Mouse (Mus musculus): ENCODE measurements around the gene Nalcn. TPM values are rescaled to one million over a fixed set of nuclear protein-coding genes. Genes with fewer than 3 reads are reported as not detected.

Nalcn gene
- total RNA-seq, 2 experiments from 2014 or later: 0.18 to 0.28 TPM

DNA sequence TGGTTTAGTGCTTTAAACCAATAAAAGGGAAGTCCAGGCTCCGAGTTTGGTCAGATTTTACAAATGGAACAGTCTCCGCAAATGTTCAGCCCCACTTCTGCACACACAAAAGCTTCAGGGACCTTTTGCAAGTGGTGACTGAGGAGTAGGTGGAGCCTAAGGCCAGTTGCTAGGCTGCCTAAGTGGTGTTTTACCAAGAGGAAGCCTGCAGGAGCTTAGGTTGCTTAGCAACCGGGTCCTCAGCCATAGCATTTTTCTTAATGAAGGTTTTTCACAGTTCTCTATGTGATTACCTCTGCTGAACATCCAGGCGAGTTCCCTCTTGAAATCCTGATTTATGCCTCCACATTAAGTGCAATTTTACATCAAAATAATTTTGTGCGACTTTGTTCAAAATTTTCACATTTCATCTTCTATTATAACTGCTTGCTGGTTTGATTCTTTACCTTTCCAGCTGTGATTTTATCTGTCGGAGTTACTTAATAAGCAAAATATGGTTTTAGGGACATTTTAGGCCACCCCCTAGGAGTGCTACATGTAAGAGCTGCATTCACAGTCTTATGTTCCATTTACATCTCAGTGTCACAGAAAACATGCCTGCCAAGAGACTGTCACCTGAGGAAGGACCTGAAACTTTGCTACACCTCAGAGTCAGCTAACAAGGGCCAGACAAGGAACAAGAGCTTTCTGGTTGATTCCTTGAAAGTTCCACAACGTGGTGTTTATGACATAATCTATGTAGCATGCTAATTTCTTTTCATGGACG lies 113.4 kb downstream of the Nalcn start:
- intact Hi-C loops (cut with DNase I): no loop called here
- DNase-seq (ENCODE audit: low spot score): no peak

DNA sequence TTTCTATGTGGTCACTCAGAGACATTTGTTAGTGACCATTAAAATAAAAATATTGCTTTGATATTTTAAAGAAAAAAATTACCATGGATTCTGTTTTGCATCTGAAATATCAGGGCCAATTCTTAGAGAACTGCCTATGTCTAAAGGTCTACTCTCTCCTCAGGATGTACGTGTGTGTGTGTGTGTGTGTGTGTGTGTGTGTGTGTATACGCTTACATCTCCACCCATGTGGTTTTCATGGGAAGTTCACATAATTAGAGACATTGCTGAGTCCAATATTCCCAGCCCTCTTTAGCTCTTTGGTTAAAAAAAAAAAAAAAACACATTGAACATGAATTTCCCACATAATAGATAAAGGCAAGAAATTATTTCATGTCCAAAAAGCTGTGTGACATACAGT lies 114.0 kb downstream of the Nalcn start:
- intact Hi-C loops (cut with DNase I): no loop called here

GRCm38 (mm10) chr14:123495544-123495943 lies 131.4 kb downstream of the Nalcn start:
- intact Hi-C loops (cut with DNase I): no loop called here
- DNase-seq (ENCODE audit: low spot score): no peak

More for the DNA sequence above, 114.0 kb downstream of the Nalcn start:
- no peak for DNase-seq (ENCODE audit: low spot score)

DNA sequence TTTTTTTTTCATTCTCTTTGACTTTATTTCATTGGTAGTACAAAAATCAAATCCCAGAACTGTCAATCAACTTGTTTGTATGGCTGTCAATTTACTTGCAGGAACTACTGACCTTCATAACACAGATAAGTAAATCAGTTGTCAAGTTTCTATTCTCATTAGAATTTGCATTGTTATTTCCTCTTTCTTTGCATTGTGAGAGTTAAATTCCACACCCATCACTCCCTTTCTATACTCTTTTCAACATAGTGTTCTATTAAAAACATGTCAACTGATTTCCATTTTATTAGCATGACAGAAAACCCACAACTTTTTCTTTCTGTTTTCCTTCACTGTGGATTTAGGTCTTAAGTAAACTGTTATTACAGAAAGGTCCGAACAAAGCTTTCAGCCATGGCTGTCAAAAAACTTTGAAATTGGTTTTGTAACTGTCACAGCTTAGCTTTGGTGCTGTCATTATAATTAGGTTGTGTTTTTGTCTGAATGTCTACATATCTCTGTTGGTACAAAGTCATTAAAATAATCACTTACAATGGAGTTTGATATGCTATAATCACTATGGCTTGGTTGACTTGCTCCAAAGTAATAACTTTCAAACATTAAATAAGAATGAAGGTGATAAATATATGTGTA lies 138.3 kb downstream of the Nalcn start:
- intact Hi-C loops (cut with DNase I): no loop called here
- no peak for DNase-seq (ENCODE audit: low spot score)

GRCm38 (mm10) chr14:123462026-123462425 lies 164.9 kb downstream of the Nalcn start:
- DNase-seq (ENCODE audit: low spot score): no peak
- intact Hi-C loops (cut with DNase I): no loop called here

- no peak for DNase-seq (ENCODE audit: low spot score)
- intact Hi-C loops (cut with DNase I): no loop called here
Observed at GRCm38 (mm10) chr14:123446031-123446430, 180.9 kb downstream of the Nalcn start.

DNA sequence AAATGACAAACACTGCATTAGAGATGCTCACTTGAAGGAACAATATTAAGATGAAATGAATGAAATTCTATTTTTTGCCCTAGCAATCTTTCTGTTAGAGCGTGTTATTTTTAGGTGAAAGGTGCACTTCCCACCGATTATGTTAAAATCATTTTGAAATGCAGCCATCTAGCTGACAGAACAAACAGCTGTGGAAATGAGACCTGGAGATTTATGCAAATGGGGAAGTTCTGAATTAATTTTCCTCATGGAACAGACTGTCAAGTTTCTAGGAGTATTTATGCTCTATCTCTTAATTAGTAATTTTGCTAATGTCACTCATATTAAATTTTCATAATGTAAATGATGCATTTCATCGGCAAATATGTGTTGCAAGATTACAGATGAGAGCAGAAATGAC lies 191.4 kb downstream of the Nalcn start:
- no peak for DNase-seq (ENCODE audit: low spot score)
- intact Hi-C loops (cut with DNase I): no loop called here

DNA sequence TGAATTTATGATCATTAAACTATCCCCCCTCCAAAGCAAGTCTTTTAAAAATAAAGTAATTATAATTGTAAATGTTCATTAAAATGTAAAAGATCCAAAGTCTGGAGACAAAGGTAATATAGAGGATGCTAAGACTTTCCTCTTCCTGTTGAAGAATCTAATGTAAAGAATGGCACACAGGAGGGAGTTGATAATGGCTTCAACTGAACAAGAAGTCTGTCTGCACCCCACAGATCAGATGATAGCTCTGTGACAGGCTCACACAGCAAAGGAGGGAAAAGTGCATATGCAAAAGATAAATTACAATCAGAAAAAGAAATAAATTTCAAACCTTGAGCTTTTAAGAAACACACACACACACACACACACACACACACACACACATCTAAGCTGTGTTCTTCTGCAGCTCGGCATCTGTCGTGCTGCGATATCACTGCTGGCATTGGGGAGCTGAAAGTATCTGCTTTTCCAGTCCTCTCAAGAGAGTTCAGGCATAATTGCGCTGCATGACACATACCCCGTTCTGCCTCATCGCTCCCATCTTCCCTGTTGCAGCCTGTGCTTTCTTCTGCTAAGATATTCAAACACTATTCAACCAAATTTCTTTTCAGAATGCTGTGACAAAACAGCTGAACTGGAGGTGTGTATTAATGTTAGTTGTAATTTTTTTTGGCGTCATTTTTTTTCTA lies 250.6 kb downstream of the Nalcn start:
- no peak for DNase-seq (ENCODE audit: low spot score)
- intact Hi-C loops (cut with DNase I): no loop called here

GRCm38 (mm10) chr14:123371522-123371921 lies 255.4 kb downstream of the Nalcn start:
- DNase-seq (ENCODE audit: low spot score): no peak
- intact Hi-C loops (cut with DNase I): no loop called here

GRCm38 (mm10) chr14:123359691-123360090 lies 267.3 kb downstream of the Nalcn start:
- intact Hi-C loops (cut with DNase I): no loop called here

DNA sequence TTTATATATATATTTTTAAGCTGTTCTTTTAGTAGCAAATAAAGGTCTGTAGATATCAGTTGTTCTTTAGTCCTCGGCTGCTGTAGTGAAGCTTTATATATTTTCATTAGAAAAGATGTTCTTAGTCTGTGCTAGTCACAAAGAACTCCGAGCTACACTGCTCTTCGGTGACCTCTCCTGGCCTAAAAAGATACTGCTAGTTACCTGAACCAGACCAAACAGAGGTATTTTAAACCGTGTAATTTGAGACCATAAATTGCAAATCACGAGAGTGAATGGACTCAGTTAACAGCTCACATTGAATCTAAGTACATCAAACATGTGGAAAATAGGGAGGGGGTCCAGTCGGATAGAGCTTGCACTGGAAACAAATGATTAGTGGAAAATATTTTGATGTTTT lies 274.0 kb downstream of the Nalcn start:
- no peak for DNase-seq (ENCODE audit: low spot score)
- intact Hi-C loops (cut with DNase I): no loop called here

More at GRCm38 (mm10) chr14:123359691-123360090, 267.3 kb downstream of the Nalcn start:
- no peak for DNase-seq (ENCODE audit: low spot score)

- intact Hi-C loops (cut with DNase I): no loop called here
- DNase-seq (ENCODE audit: low spot score): no peak
Observed at GRCm38 (mm10) chr14:123331841-123332240, 295.1 kb downstream of the Nalcn start.

DNA sequence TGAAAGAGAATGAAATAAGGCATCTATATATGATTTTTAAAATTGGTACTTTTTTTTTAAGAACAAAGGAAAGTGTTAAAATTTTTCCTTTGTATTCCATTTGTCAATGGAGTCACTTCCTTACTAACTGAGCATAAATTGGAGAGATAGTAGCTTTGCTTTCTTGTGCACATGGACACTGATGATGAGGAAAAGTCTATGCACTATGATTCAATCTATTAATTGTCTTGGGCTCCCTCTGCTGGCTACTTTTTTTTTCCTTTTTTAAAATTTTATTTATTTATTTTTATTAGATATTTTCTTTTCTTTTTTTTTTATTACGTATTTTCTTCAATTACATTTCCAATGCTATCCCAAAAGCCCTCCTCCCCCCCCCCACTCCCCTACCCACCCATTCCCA lies 312.6 kb downstream of the Nalcn start:
- no peak for DNase-seq (ENCODE audit: low spot score)

DNA sequence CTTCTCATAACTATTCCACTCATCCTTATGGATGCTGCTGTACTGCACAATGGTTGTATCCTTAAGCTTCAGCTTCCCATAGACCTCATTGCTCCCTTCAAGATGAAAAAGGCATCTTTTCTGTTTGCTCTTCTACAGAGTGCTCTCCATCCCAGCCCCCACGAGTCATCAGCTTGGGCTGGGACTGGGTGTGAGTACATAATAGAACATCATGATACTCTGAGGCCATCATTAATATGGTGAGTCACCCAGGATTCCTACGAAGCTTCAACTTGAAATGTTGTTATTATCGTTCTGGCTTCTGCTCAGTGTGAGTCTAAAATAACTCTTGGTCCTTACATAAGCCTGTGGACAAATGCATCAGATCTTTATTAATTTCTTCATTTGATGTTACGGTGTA lies 314.6 kb downstream of the Nalcn start:
- no peak for DNase-seq (ENCODE audit: low spot score)
- intact Hi-C loops (cut with DNase I): loop anchor here (5.0 to 10.0 kb wide), 3 partner anchors 360 to 1118 kb away; no protein-coding TSS in a partner anchor

More for the DNA sequence above, 312.6 kb downstream of the Nalcn start:
- intact Hi-C loops (cut with DNase I): loop anchor here (5.0 to 10.0 kb wide), 3 partner anchors 362 to 1120 kb away; no protein-coding TSS in a partner anchor

DNA sequence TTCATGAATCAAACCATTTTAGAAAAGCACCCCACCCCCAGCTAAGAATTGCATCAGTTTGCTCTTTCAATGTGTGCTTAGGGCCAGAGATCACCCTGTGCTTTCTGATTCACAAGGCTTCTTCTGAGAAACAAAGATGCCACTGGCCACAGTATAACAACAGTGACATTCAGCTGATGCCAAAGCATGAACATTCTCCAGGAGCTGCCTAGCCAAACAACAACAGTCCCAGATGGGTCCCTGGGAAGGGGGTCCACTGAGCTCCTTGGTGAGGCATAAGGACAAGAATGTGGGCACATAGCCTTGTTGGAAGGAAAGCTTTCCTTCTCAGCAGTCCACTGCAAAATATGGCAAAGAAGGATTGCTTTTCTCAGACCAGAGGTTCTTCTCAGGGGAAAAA lies 330.9 kb downstream of the Nalcn start:
- DNase-seq (ENCODE audit: low spot score): no peak
- intact Hi-C loops (cut with DNase I): no loop called here

DNA sequence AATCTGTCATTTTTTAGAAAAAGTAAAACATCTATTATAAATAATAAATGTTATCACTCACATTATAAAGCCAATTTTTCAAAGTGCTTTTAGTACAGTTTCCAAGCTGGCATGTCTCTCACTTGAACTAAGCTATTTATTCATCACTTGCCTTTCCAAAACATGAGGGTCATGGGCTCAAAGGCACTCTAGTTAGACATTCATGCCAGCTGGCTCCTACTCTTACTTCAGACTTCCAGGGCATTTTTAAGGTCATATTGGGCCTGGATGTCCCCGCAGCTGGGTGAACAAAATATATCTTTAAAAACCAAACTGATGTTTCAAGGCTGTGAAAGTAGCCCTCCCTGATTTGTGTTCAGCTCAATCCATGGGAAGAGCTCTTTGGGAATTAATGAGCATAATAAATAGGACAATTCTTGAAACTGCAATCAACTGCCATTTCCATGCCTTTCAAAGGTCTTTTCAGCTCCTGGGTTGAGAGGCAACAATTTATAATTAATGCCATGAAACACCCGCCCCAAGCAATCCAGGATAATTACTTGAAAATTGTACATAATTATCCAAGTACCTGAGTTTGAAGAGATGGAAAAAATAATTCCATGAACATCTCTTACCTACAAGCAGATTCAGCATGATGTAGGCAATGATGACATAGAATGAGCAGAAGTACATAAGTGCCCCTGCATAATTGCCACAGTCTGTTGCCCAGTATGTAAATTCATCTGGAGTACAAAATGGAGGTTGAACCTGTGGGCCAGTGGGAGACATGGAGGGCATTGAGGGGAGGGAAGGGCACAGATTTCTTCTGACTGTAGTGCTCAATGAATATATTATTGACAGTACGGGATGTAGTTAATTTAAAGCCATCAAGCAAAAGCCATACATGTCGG lies 335.6 kb downstream of the Nalcn start:
- no peak for DNase-seq (ENCODE audit: low spot score)
- intact Hi-C loops (cut with DNase I): no loop called here

DNA sequence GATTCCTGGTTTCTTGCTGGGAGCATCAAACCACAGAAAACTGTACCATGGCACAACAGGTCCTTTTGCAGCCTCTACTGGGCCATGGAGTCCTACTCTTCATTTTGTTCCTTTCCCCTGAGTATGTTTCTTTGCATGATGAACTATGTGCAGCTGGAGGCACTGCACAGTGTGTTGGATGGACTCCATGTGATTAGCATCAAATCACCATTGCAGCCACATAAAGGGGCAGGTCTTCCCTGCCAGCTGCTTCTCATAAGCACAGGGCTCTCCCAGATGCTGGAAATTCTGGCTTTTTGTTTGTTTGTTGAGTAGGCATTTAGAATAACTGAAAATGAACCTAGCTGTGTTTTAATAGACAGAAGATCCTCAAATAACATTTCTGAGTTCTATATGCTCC lies 344.8 kb downstream of the Nalcn start:
- intact Hi-C loops (cut with DNase I): no loop called here
- DNase-seq (ENCODE audit: low spot score): no peak

DNA sequence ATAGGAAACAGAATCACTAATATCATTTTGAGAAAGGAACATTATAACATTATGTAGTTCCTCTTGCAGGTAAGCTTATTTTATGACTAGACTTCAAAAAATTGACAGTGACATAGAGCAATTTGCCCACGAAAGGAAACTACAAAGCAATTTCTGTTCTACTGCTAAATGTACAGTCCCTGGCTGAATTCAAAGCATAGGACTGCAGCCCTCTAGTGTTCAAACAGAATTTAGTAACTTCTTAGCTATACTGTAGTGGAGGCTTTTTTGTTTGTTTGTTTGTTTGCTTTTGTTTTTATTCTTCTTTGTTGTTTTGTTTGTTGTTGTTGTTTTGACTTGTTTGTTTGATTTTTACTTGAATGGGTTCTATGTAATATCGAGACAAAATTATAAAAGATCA lies 354.8 kb downstream of the Nalcn start:
- DNase-seq (ENCODE audit: low spot score): no peak
- intact Hi-C loops (cut with DNase I): no loop called here

GRCm38 (mm10) chr14:123240738-123241137 lies 386.2 kb downstream of the Nalcn start:
- intact Hi-C loops (cut with DNase I): loop anchor here (5.0 kb wide), 1 partner anchor 288 kb away; no protein-coding TSS in a partner anchor
- no peak for DNase-seq (ENCODE audit: low spot score)

DNA sequence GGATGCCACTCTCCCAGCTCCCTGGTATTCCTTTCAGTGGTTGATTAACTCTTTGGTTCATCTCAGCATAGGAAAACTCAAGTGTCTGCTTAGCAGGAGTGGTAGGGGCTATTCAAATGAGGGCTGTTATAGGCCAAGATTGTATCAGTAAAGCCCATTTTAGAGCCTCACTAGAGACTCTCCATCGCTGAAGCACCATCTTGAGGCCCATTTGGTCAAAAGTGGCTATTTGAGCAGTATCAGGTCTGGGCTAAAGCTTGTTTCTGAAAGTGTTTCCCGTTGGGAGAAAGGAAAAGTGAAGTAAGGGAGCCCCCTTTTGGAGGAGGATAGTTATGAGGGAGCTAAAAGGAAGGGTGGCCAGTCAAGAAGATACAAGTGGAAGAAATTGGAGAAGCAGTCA lies 387.0 kb downstream of the Nalcn start:
- intact Hi-C loops (cut with DNase I): loop anchor here (5.0 kb wide), 1 partner anchor 288 kb away; no protein-coding TSS in a partner anchor
- no peak for DNase-seq (ENCODE audit: low spot score)
